Mouse (Mus musculus): ENCODE measurements around the gene Diras1. TPM values are rescaled to one million over a fixed set of nuclear protein-coding genes. Genes with fewer than 3 reads are reported as not detected.
"Not testable (repeated sequence)": the region's sequence is repeated elsewhere in the genome, so short reads cannot be mapped to it uniquely, and the experiment has no call there.

Diras1 gene
- polyA plus RNA-seq, 1 experiment from 2014 or later: 0.07 TPM

- Histone ChIP-seq H3K9ac (no peak overlapping the region), H3K4me3 (replicated peaks) (no peak overlapping the region), H3K9me3 (replicated peaks) (no peaks in the 10 kb centered on the region), H3K36me3 (replicated peaks) (no peaks in the 10 kb centered on the region), H3K27ac (replicated peaks) (no peak overlapping the region), H3K27me3 (peaks cover 20% of the 10 kb centered on the region), H3K4me2 (no peak overlapping the region), H3K4me1 (replicated peaks) (peaks cover 32% of the 10 kb centered on the region)
- WGBS (ENCODE audit: insufficient replicate concordance): 75% methylated on average over 8 of the region's 8 CpGs
- ATAC-seq (ENCODE audit: insufficient read depth): no peak
These were observed 28.1 kb downstream of the Diras1 start for GRCm38 (mm10) chr10:80997332-80997731.

GRCm38 (mm10) chr10:80996501-80996900, 29.0 kb downstream of the Diras1 start:
- no peak overlapping the region for H3K9ac ChIP-seq
- H3K4me3 ChIP-seq (replicated peaks): no peak overlapping the region
- no peaks in the 10 kb centered on the region for H3K9me3 ChIP-seq (replicated peaks)
- no peak overlapping the region for H3K4me2 ChIP-seq
- peaks cover 32% of the 10 kb centered on the region for H3K4me1 ChIP-seq (replicated peaks)
- no peak overlapping the region for H3K27ac ChIP-seq (replicated peaks)
- no peaks in the 10 kb centered on the region for H3K36me3 ChIP-seq (replicated peaks)
- WGBS (ENCODE audit: insufficient replicate concordance): 70% methylated on average over 8 of the region's 8 CpGs
- no peak for ATAC-seq (ENCODE audit: insufficient read depth)
- peaks cover 20% of the 10 kb centered on the region for H3K27me3 ChIP-seq

- no peak for ATAC-seq (ENCODE audit: insufficient read depth)
- peaks cover 24% of the 10 kb centered on the region for H3K4me1 ChIP-seq (replicated peaks)
- H3K9ac ChIP-seq: no peak overlapping the region
- H3K9me3 ChIP-seq (replicated peaks): no peaks in the 10 kb centered on the region
- no peak overlapping the region for H3K4me3 ChIP-seq (replicated peaks)
- no peak overlapping the region for H3K4me2 ChIP-seq
- H3K27ac ChIP-seq (replicated peaks): no peak overlapping the region
- no peaks in the 10 kb centered on the region for H3K36me3 ChIP-seq (replicated peaks)
- 8% methylated on average over 21 of the region's 21 CpGs for WGBS (ENCODE audit: insufficient replicate concordance)
- peaks cover 20% of the 10 kb centered on the region for H3K27me3 ChIP-seq
These were observed 30.3 kb downstream of the Diras1 start for GRCm38 (mm10) chr10:80995091-80995632.

- H3K4me2 ChIP-seq: no peak overlapping the region
- peaks cover 19% of the 10 kb centered on the region for H3K4me1 ChIP-seq (replicated peaks)
- H3K4me3 ChIP-seq (replicated peaks): no peak overlapping the region
- H3K36me3 ChIP-seq (replicated peaks): no peaks in the 10 kb centered on the region
- 29% methylated on average over 4 of the region's 4 CpGs for WGBS (ENCODE audit: insufficient replicate concordance)
- no peak overlapping the region for H3K9ac ChIP-seq
- H3K9me3 ChIP-seq (replicated peaks): no peaks in the 10 kb centered on the region
- no peak overlapping the region for H3K27ac ChIP-seq (replicated peaks)
- no peak for ATAC-seq (ENCODE audit: insufficient read depth)
- peaks cover 20% of the 10 kb centered on the region for H3K27me3 ChIP-seq
These were observed 30.8 kb downstream of the Diras1 start for GRCm38 (mm10) chr10:80994621-80995020.

- Histone ChIP-seq H3K4me2 (no peak overlapping the region), H3K4me1 (replicated peaks) (peaks cover 5% of the 10 kb centered on the region; the same call in 1 of the 2 replicates), H3K4me3 (replicated peaks) (no peak overlapping the region), H3K9ac (no peak overlapping the region), H3K27ac (replicated peaks) (no peak overlapping the region), H3K9me3 (replicated peaks) (no peaks in the 10 kb centered on the region), H3K27me3 (peaks cover 26% of the 10 kb centered on the region), H3K36me3 (replicated peaks) (no peaks in the 10 kb centered on the region)
- ATAC-seq (ENCODE audit: insufficient read depth): no peak
- 47% methylated on average over 5 of the region's 5 CpGs for WGBS (ENCODE audit: insufficient replicate concordance)
These were observed 32.2 kb downstream of the Diras1 start for GRCm38 (mm10) chr10:80993276-80993675.

GRCm38 (mm10) chr10:80991945-80992344, 33.5 kb downstream of the Diras1 start:
- no peak overlapping the region for H3K9ac ChIP-seq
- no peak overlapping the region for H3K4me3 ChIP-seq (replicated peaks)
- peaks cover 27% of the 10 kb centered on the region for H3K27me3 ChIP-seq
- H3K36me3 ChIP-seq (replicated peaks): no peaks in the 10 kb centered on the region
- no peak for ATAC-seq (ENCODE audit: insufficient read depth)
- H3K9me3 ChIP-seq (replicated peaks): no peaks in the 10 kb centered on the region
- H3K4me1 ChIP-seq (replicated peaks): peaks cover 3% of the 10 kb centered on the region
- WGBS (ENCODE audit: insufficient replicate concordance): 49% methylated on average over 1 of the region's 1 CpGs
- no peak overlapping the region for H3K4me2 ChIP-seq
- H3K27ac ChIP-seq (replicated peaks): no peak overlapping the region

- WGBS (ENCODE audit: insufficient replicate concordance): 14% methylated on average over 3 of the region's 3 CpGs
- no peak for ATAC-seq (ENCODE audit: insufficient read depth)
- Histone ChIP-seq H3K9me3 (replicated peaks) (no peaks in the 10 kb centered on the region), H3K9ac (no peak overlapping the region), H3K27ac (replicated peaks) (no peak overlapping the region), H3K4me2 (no peak overlapping the region), H3K36me3 (replicated peaks) (no peaks in the 10 kb centered on the region), H3K27me3 (peaks cover 35% of the 10 kb centered on the region), H3K4me1 (replicated peaks) (peaks cover 4% of the 10 kb centered on the region), H3K4me3 (replicated peaks) (no peak overlapping the region)
These were observed 34.5 kb downstream of the Diras1 start for GRCm38 (mm10) chr10:80991007-80991406.

GRCm38 (mm10) chr10:80990406-80990805, 35.1 kb downstream of the Diras1 start:
- ATAC-seq (ENCODE audit: insufficient read depth): no peak
- WGBS (ENCODE audit: insufficient replicate concordance): 54% methylated on average over 7 of the region's 7 CpGs
- no peak overlapping the region for H3K9ac ChIP-seq
- peaks cover 10% of the 10 kb centered on the region for H3K4me1 ChIP-seq (replicated peaks)
- H3K27ac ChIP-seq (replicated peaks): no peak overlapping the region
- H3K36me3 ChIP-seq (replicated peaks): no peaks in the 10 kb centered on the region
- H3K27me3 ChIP-seq: peaks cover 41% of the 10 kb centered on the region
- H3K9me3 ChIP-seq (replicated peaks): no peaks in the 10 kb centered on the region
- H3K4me2 ChIP-seq: no peak overlapping the region
- no peak overlapping the region for H3K4me3 ChIP-seq (replicated peaks)

GRCm38 (mm10) chr10:80989854-80990253, 35.6 kb downstream of the Diras1 start:
- not testable (repeated sequence) for H3K4me3 ChIP-seq (replicated peaks); ATAC-seq (ENCODE audit: insufficient read depth); H3K9me3 ChIP-seq (replicated peaks); H3K9ac ChIP-seq; H3K27ac ChIP-seq (replicated peaks); H3K4me2 ChIP-seq; H3K36me3 ChIP-seq (replicated peaks)
- Histone ChIP-seq H3K4me1 (replicated peaks) (peaks cover 11% of the 10 kb centered on the region), H3K27me3 (peaks cover 44% of the 10 kb centered on the region)
- WGBS (ENCODE audit: insufficient replicate concordance): 29% methylated on average over 4 of the region's 4 CpGs

- Histone ChIP-seq H3K9me3 (replicated peaks) (no peaks in the 10 kb centered on the region), H3K9ac (no peak overlapping the region), H3K36me3 (replicated peaks) (no peaks in the 10 kb centered on the region), H3K27me3 (peaks cover 44% of the 10 kb centered on the region), H3K4me1 (replicated peaks) (peaks cover 10% of the 10 kb centered on the region), H3K4me3 (replicated peaks) (no peak overlapping the region), H3K4me2 (no peak overlapping the region), H3K27ac (replicated peaks) (no peak overlapping the region)
- no peak for ATAC-seq (ENCODE audit: insufficient read depth)
- 36% methylated on average over 6 of the region's 6 CpGs for WGBS (ENCODE audit: insufficient replicate concordance)
These were observed 36.0 kb downstream of the Diras1 start for GRCm38 (mm10) chr10:80989446-80989845.

- H3K4me1 ChIP-seq (replicated peaks): peaks cover 10% of the 10 kb centered on the region
- H3K9me3 ChIP-seq (replicated peaks): no peaks in the 10 kb centered on the region
- 6% methylated on average over 10 of the region's 10 CpGs for WGBS (ENCODE audit: insufficient replicate concordance)
- no peaks in the 10 kb centered on the region for H3K36me3 ChIP-seq (replicated peaks)
- peaks cover 53% of the 10 kb centered on the region for H3K27me3 ChIP-seq
- H3K9ac ChIP-seq: no peak overlapping the region
- ATAC-seq (ENCODE audit: insufficient read depth): peak; percentile 48; the same call in 1 of the 2 replicates
- no peak overlapping the region for H3K4me3 ChIP-seq (replicated peaks)
- H3K27ac ChIP-seq (replicated peaks): no peak overlapping the region
- H3K4me2 ChIP-seq: no peak overlapping the region
These were observed 37.6 kb downstream of the Diras1 start for GRCm38 (mm10) chr10:80987709-80988441.

Measured in liver, embryonic 15.5 days (tissue).